ENCODE assay signal across 13 mouse cellular contexts in genomic region chr14:79529581-79530554, GRCm38 (mm10). TPM values are rescaled to one million over a fixed set of nuclear protein-coding genes. Genes with fewer than 3 reads are reported as not detected.
A peak's percentile ranks its signal among the peaks of the same experiment; 100 is the strongest.
DNase-seq lines count a peak whose midpoint lies in the region; ATAC-seq and TF ChIP-seq lines count a peak whose summit lies in the region.
"Had no signal": no experiment of that assay in that cellular context is flagged by ENCODE, and none has a peak within 500 bp of the region (broad histone marks: within the 10 kb centered on the region; RNA-seq: fewer than 3 reads in every experiment).

No protein-coding gene starts in this region.

- TF ChIP-seq CTCF in kidney, adult 2 months (conservative IDR thresholded peaks at IDR 0.05; ENCODE audit: insufficient read depth, insufficient read length, low read depth, low read length): no peak

- WGBS in kidney, embryonic 15.5 days: 79% methylated on average over 10 of the region's 10 CpGs
- 80% methylated on average over 10 of the region's 10 CpGs for WGBS in kidney, adult 2 months
- WGBS in liver, embryonic 12.5 days (ENCODE audit: insufficient replicate concordance): 41% methylated on average over 10 of the region's 10 CpGs

- H3K27me3 ChIP-seq in kidney, embryonic 15.5 days: no peaks in the 10 kb centered on the region
- no peaks in the 10 kb centered on the region for H3K27me3 ChIP-seq in kidney, adult 2 months (replicated peaks; ENCODE audit: control insufficient read depth, insufficient read depth, low read length)
- H3K27me3 ChIP-seq in liver, embryonic 12.5 days (replicated peaks): no peaks in the 10 kb centered on the region
- H3K27me3 ChIP-seq: hindbrain, embryonic 13.5 days; limb, embryonic 13.5 days had no signal

- no peak for DNase-seq in kidney, adult 2 months
- peak; percentile 63 for DNase-seq in thymus, postnatal 0 days (ENCODE audit: low spot score)
- no peak for DNase-seq in gastrocnemius, postnatal 10 days
- DNase-seq in layer of hippocampus, adult 8-10 months (ENCODE audit: low spot score in 2 of 2): no peak
- no peak for DNase-seq in cerebellum, postnatal 10 days
- DNase-seq: kidney, postnatal 4 days; midbrain, embryonic 14.5 days had no signal

- no peak overlapping the region for H3K27ac ChIP-seq in kidney, embryonic 15.5 days
- H3K27ac ChIP-seq in kidney, adult 2 months (ENCODE audit: insufficient read depth, low read depth, low read length): no peak overlapping the region
- H3K27ac ChIP-seq in liver, embryonic 12.5 days: peak overlapping the region; percentile 93
- H3K27ac ChIP-seq: embryonic facial prominence, embryonic 10.5 days; hindbrain, embryonic 13.5 days; limb, embryonic 13.5 days had no signal

- H3K4me1 ChIP-seq in kidney, embryonic 15.5 days: no peaks in the 10 kb centered on the region
- H3K4me1 ChIP-seq in kidney, adult 2 months (ENCODE audit: control insufficient read depth, insufficient read depth, low read length): peaks cover 8% of the 10 kb centered on the region
- peaks cover 79% of the 10 kb centered on the region for H3K4me1 ChIP-seq in liver, embryonic 12.5 days
- H3K4me1 ChIP-seq: embryonic facial prominence, embryonic 10.5 days; hindbrain, embryonic 13.5 days; limb, embryonic 13.5 days had no signal

- TF ChIP-seq POLR2A in kidney, adult 2 months (IDR thresholded peaks at IDR 0.05; ENCODE audit: low read depth, low read length): no peak

- H3K36me3 ChIP-seq in kidney, embryonic 15.5 days: no peaks in the 10 kb centered on the region
- H3K36me3 ChIP-seq in kidney, adult 2 months (ENCODE audit: control insufficient read depth, insufficient read depth, low read length): no peaks in the 10 kb centered on the region
- H3K36me3 ChIP-seq in liver, embryonic 12.5 days: peaks cover 16% of the 10 kb centered on the region; the same call in 1 of the 2 replicates
- H3K36me3 ChIP-seq: embryonic facial prominence, embryonic 10.5 days; hindbrain, embryonic 13.5 days; limb, embryonic 13.5 days had no signal

- H3K4me3 ChIP-seq in kidney, embryonic 15.5 days (replicated peaks): no peak overlapping the region
- H3K4me3 ChIP-seq in kidney, adult 2 months (ENCODE audit: insufficient read depth, low read depth, low read length): no peak overlapping the region
- H3K4me3 ChIP-seq in liver, embryonic 12.5 days: peak overlapping the region; percentile 28
- H3K4me3 ChIP-seq: embryonic facial prominence, embryonic 10.5 days; hindbrain, embryonic 13.5 days; limb, embryonic 13.5 days had no signal

- ATAC-seq in kidney, embryonic 15.5 days (replicated peaks; ENCODE audit: low FRiP score): peak; percentile 62; the same call in 1 of the 2 replicates
- peak; percentile 78 for ATAC-seq in activated CD4-positive, CD25-positive, alpha-beta regulatory T cell, adult 4 months
- peak; percentile 98 for ATAC-seq in liver, embryonic 12.5 days

- H3K4me2 ChIP-seq in kidney, embryonic 15.5 days: no peak overlapping the region
- H3K4me2 ChIP-seq in liver, embryonic 12.5 days: peak overlapping the region; percentile 68
- H3K4me2 ChIP-seq: hindbrain, embryonic 13.5 days; limb, embryonic 13.5 days had no signal

- no peak overlapping the region for H3K9ac ChIP-seq in kidney, embryonic 15.5 days
- peak overlapping the region; percentile 65 for H3K9ac ChIP-seq in liver, embryonic 12.5 days
- H3K9ac ChIP-seq: hindbrain, embryonic 13.5 days; limb, embryonic 13.5 days had no signal

- H3K9me3 ChIP-seq in kidney, embryonic 15.5 days (replicated peaks): no peaks in the 10 kb centered on the region
- no peaks in the 10 kb centered on the region for H3K9me3 ChIP-seq in liver, embryonic 12.5 days (replicated peaks)
- H3K9me3 ChIP-seq: embryonic facial prominence, embryonic 10.5 days; hindbrain, embryonic 13.5 days; limb, embryonic 13.5 days had no signal

RNA-seq across cellular contexts. Expression of gene Wbp4, which starts 48.5 kb away (rescaled TPM):
- polyA plus RNA-seq in kidney, embryonic 15.5 days (2015; fragmentation: Nextera tagmentation; extraction: Ambion mirVana): 40.8 and 41.2 TPM in 2 replicates
- polyA plus RNA-seq in kidney, adult 2 months (2012; rRNA removed): 4.7 and 5.0 TPM in 2 replicates
- 10 to 100 TPM; 25.7 to 32.5 TPM for polyA plus RNA-seq in activated CD4-positive, CD25-positive, alpha-beta regulatory T cell, adult 4 months (2017; shearing (Covaris generic))
- polyA plus RNA-seq in liver, embryonic 12.5 days (2016; fragmentation: Nextera tagmentation; extraction: Ambion mirVana): 22.4 and 23.5 TPM in 2 replicates
- polyA plus RNA-seq in thymus, postnatal 0 days (2015; fragmentation: Nextera tagmentation; extraction: Ambion mirVana): 45.7 and 49.9 TPM in 2 replicates
- 10 to 100 TPM; 25.1 to 26.9 TPM for total RNA-seq in gastrocnemius, postnatal 10 days (2021)
- total RNA-seq in layer of hippocampus, adult 8-10 months (2022): 10 to 100 TPM; 47.9 to 53.4 (median 48.8) TPM

RNA-seq across cellular contexts. Expression of gene Elf1, which starts 48.9 kb away (rescaled TPM):
- 13.7 and 14.7 TPM in 2 replicates for polyA plus RNA-seq in kidney, embryonic 15.5 days (2015; fragmentation: Nextera tagmentation; extraction: Ambion mirVana)
- polyA plus RNA-seq in kidney, adult 2 months (2012; rRNA removed): 15.3 and 15.4 TPM in 2 replicates
- polyA plus RNA-seq in activated CD4-positive, CD25-positive, alpha-beta regulatory T cell, adult 4 months (2017; shearing (Covaris generic)): 100 to 1,000 TPM; 122 to 145 TPM
- 18.9 and 21.2 TPM in 2 replicates for polyA plus RNA-seq in liver, embryonic 12.5 days (2016; fragmentation: Nextera tagmentation; extraction: Ambion mirVana)
- 86.6 and 108 TPM in 2 replicates for polyA plus RNA-seq in thymus, postnatal 0 days (2015; fragmentation: Nextera tagmentation; extraction: Ambion mirVana)
- total RNA-seq in gastrocnemius, postnatal 10 days (2021): 10 to 100 TPM in 1 of 2 experiments, 1 to 10 TPM in 1; 8.7 to 11.3 TPM
- 1 to 10 TPM; 4.2 to 7.9 (median 6.2) TPM for total RNA-seq in layer of hippocampus, adult 8-10 months (2022)

RNA-seq across cellular contexts. Expression of gene Sugt1, which starts 57.6 kb away (rescaled TPM):
- polyA plus RNA-seq in kidney, embryonic 15.5 days (2015; fragmentation: Nextera tagmentation; extraction: Ambion mirVana): 122 and 131 TPM in 2 replicates
- polyA plus RNA-seq in kidney, adult 2 months (2012; rRNA removed): 6.8 and 10.6 TPM in 2 replicates
- polyA plus RNA-seq in activated CD4-positive, CD25-positive, alpha-beta regulatory T cell, adult 4 months (2017; shearing (Covaris generic)): 100 to 1,000 TPM; 147 to 171 TPM
- 57.7 and 63.2 TPM in 2 replicates for polyA plus RNA-seq in liver, embryonic 12.5 days (2016; fragmentation: Nextera tagmentation; extraction: Ambion mirVana)
- polyA plus RNA-seq in thymus, postnatal 0 days (2015; fragmentation: Nextera tagmentation; extraction: Ambion mirVana): 130 and 131 TPM in 2 replicates
- total RNA-seq in gastrocnemius, postnatal 10 days (2021): 10 to 100 TPM; 66.2 to 71.1 TPM
- total RNA-seq in layer of hippocampus, adult 8-10 months (2022): 10 to 100 TPM; 76.6 to 98.3 (median 84.8) TPM
